ENCODE assay signal across 8 mouse cellular contexts in genomic region chr12:70799231-70800002, GRCm38 (mm10). TPM values are rescaled to one million over a fixed set of nuclear protein-coding genes. Genes with fewer than 3 reads are reported as not detected.
DNase-seq lines count a peak whose midpoint lies in the region; ATAC-seq and TF ChIP-seq lines count a peak whose summit lies in the region.

No protein-coding gene starts in this region.

- no peak overlapping the region for H3K4me3 ChIP-seq in lung, embryonic 14.5 days (ENCODE audit: low read depth, low read length)

- TF ChIP-seq CTCF in lung, embryonic 14.5 days (IDR thresholded peaks at IDR 0.05; ENCODE audit: low read depth) = no peak

- DNase-seq in adrenal gland, adult (ENCODE audit: inconsistent age in 2 of 2, low spot score in 1 of 2) = peak; percentile 48 to 75
- no peak for DNase-seq in adrenal gland, adult 18-20 months (ENCODE audit: low spot score in 2 of 2)
- peak; percentile 83 for DNase-seq in 3134 (ENCODE audit: extremely low read depth, insufficient read length, low spot score)
- DNase-seq in frontal cortex, postnatal 36 days (ENCODE audit: low spot score in 2 of 2) = peak; percentile 43 to 79
- peak; percentile 80 for DNase-seq in lung, embryonic 14.5 days
- no peak for DNase-seq in thymus, postnatal 0 days (ENCODE audit: low spot score)
- DNase-seq in cerebellum, adult 9-11 months = no peak

- no peaks in the 10 kb centered on the region for H3K36me3 ChIP-seq in lung, embryonic 14.5 days (ENCODE audit: insufficient read depth)

- H3K27me3 ChIP-seq in lung, embryonic 14.5 days (ENCODE audit: insufficient read depth, low read length) = no peaks in the 10 kb centered on the region

- no peak overlapping the region; the same call in 1 of the 2 replicates for H3K9ac ChIP-seq in lung, embryonic 14.5 days

- peaks cover 34% of the 10 kb centered on the region for H3K4me1 ChIP-seq in lung, embryonic 14.5 days (ENCODE audit: insufficient read depth)

- no peaks in the 10 kb centered on the region for H3K9me3 ChIP-seq in lung, embryonic 14.5 days (ENCODE audit: low read depth, low read length)

- peak overlapping the region; percentile 40 for H3K4me2 ChIP-seq in lung, embryonic 14.5 days

- ATAC-seq in lung, embryonic 14.5 days (ENCODE audit: insufficient read depth) = peak; percentile 73
- ATAC-seq in CD4-positive, CD25-positive, alpha-beta regulatory T cell, adult 4 months = no peak

- 25% methylated on average over 19 of the region's 19 CpGs for WGBS in lung, embryonic 14.5 days

- H3K27ac ChIP-seq in lung, embryonic 14.5 days (ENCODE audit: low read depth) = peak overlapping the region; percentile 89

RNA-seq across cellular contexts. Expression of gene Frmd6, which starts 25.9 kb away (rescaled TPM):
- total RNA-seq in adrenal gland, adult 18-20 months (2021) = 100 to 1,000 TPM in 1 of 2 experiments, 10 to 100 TPM in 1; 70.4 to 124 TPM
- polyA plus RNA-seq in lung, embryonic 14.5 days (2014; fragmentation: Nextera tagmentation; extraction: Ambion mirVana) = 40.4 and 42.8 TPM in 2 replicates
- 10 to 100 TPM; 20.8 to 28.4 TPM for polyA plus RNA-seq in CD4-positive, CD25-positive, alpha-beta regulatory T cell, adult 4 months (2017; shearing (Covaris generic))
- 20.1 and 20.5 TPM in 2 replicates for polyA plus RNA-seq in thymus, postnatal 0 days (2015; fragmentation: Nextera tagmentation; extraction: Ambion mirVana)

Comparison
In these comparisons a context has a peak if more than half of its experiments do, and no peak if none do; other contexts are left out.
1. DNase-seq: peak in adrenal gland, adult (2 of 2), 3134 (single experiment), frontal cortex, postnatal 36 days (2 of 2) and lung, embryonic 14.5 days (single experiment); none in adrenal gland, adult 18-20 months (0 of 2), thymus, postnatal 0 days (single experiment) and cerebellum, adult 9-11 months (single experiment).